Mouse (Mus musculus) CH12.LX (cell line): ENCODE results near the gene Hmox2.

Source experiments
- BHLHE40 ChIP-seq: IDR thresholded peaks from 2 replicates; pipeline ENCODE4 v1.6.1; 2011; ENCODE audit warnings: mild to moderate bottlenecking, low read depth, low read length, improper control_type of control experiment
- CTCF ChIP-seq, 2 experiments: IDR thresholded peaks in 1 of 2; conservative IDR thresholded peaks in 1 of 2; 2 replicates each; pipeline ENCODE4 v1.5.1; 2011 to 2012; ENCODE audit warnings: low read depth in 2 of 2, low read length in 2 of 2, improper control_type of control experiment in 1 of 2, inconsistent platforms in 1 of 2, mild to moderate bottlenecking in 1 of 2, moderate library complexity in 1 of 2
- GABPA ChIP-seq: IDR thresholded peaks from 2 replicates; pipeline ENCODE4 v1.6.1; 2012; ENCODE audit warnings: low read depth, low read length, improper control_type of control experiment, inconsistent platforms; ENCODE audit not compliant: insufficient replicate concordance
- HCFC1 ChIP-seq: IDR thresholded peaks from 2 replicates; pipeline ENCODE4 v1.6.1; 2012; ENCODE audit warnings: low read depth, mild to moderate bottlenecking, inconsistent platforms, low read length, improper control_type of control experiment
- KAT2A ChIP-seq: IDR thresholded peaks from 2 replicates; pipeline ENCODE4 v1.6.1; 2012; ENCODE audit warnings: low read length, improper control_type of control experiment, inconsistent platforms; ENCODE audit not compliant: insufficient replicate concordance
- MEF2A ChIP-seq: IDR thresholded peaks from 2 replicates; pipeline ENCODE4 v1.6.1; 2014; ENCODE audit warnings: low read depth, mild to moderate bottlenecking, inconsistent platforms, low read length, improper control_type of control experiment, borderline replicate concordance
- NELFE ChIP-seq: IDR thresholded peaks from 2 replicates; pipeline ENCODE4 v1.6.1; 2011; ENCODE audit warnings: low read depth, low read length, improper control_type of control experiment
- POLR2A ChIP-seq: IDR thresholded peaks from 2 replicates; pipeline ENCODE4 v1.6.1; 2011; ENCODE audit warnings: low read depth, mild to moderate bottlenecking, improper control_type of control experiment, low read length
- SIN3A ChIP-seq: IDR thresholded peaks from 2 replicates; pipeline ENCODE4 v1.6.1; 2012; ENCODE audit warnings: low read length, improper control_type of control experiment, inconsistent platforms
- TCF12 ChIP-seq: IDR thresholded peaks from 2 replicates; pipeline ENCODE4 v1.6.1; 2014; ENCODE audit warnings: low read depth, mild to moderate bottlenecking, inconsistent platforms, low read length, improper control_type of control experiment
- USF2 ChIP-seq: conservative IDR thresholded peaks from 2 replicates; pipeline ENCODE4 v1.6.1; 2011; ENCODE audit warnings: low read depth, low read length, improper control_type of control experiment
- ZKSCAN1 ChIP-seq: IDR thresholded peaks from 2 replicates; pipeline ENCODE4 v1.6.1; 2012; ENCODE audit warnings: low read depth, inconsistent platforms, low read length, improper control_type of control experiment, borderline replicate concordance

GRCm38 (mm10) chr16:4683581-4684456 is 42.3 kb upstream of the Hmox2 start:
- TF ChIP-seq ZKSCAN1 (no peak), KAT2A (peak; percentile 94; the same call in 1 of the 2 replicates), POLR2A (peak; percentile 96), CTCF (conservative IDR thresholded peaks at IDR 0.05 in 1 of 2, IDR thresholded peaks at IDR 0.05 in 1 of 2; ENCODE audit: low read depth in 2 of 2, low read length in 2 of 2) (no peak), HCFC1 (peak; percentile 96), NELFE (peak; percentile 95), USF2 (no peak), TCF12 (peak; percentile 99), GABPA (peak; percentile 42; the same call in 1 of the 2 replicates), MEF2A (no peak), SIN3A (peak; percentile 82; the same call in 1 of the 2 replicates), BHLHE40 (peak; percentile 4; the same call in 1 of the 2 replicates)
